Mouse (Mus musculus) bone marrow, adult 2 months (tissue): ENCODE measurements around the gene Slit3. TPM values are rescaled to one million over a fixed set of nuclear protein-coding genes. Genes with fewer than 3 reads are reported as not detected.

ENCODE experiments used
- H3K27ac ChIP-seq: fragments of 200-500 bp; 2 replicates; pipeline ENCODE4 v1.5.1; 2012; ENCODE audit warnings: low read depth, mild to moderate bottlenecking, control low read depth, inconsistent platforms, low read length; ENCODE audit not compliant: control insufficient read depth, poor library complexity, insufficient read depth
- H3K4me1 ChIP-seq: fragments of 200-500 bp; 2 replicates; pipeline ENCODE4 v1.6.1; 2011; ENCODE audit warnings: low read length; ENCODE audit not compliant: control insufficient read depth, insufficient read depth
- H3K4me3 ChIP-seq: fragments of 200-500 bp; replicated peaks from 2 replicates; pipeline ENCODE3; 2011; ENCODE audit warnings: mild to moderate bottlenecking, low read depth, low read length, control low read depth; ENCODE audit not compliant: control insufficient read depth
- CTCF ChIP-seq: fragments of 200-500 bp; IDR thresholded peaks from 2 replicates; pipeline ENCODE4 v1.5.1; 2011; ENCODE audit warnings: low read length, control low read depth; ENCODE audit not compliant: control insufficient read depth, insufficient read depth
- POLR2A ChIP-seq: fragments of 200-500 bp; IDR thresholded peaks from 2 replicates; pipeline ENCODE4 v1.6.1; 2011; ENCODE audit warnings: low read depth, mild to moderate bottlenecking, control low read depth, low read length, borderline replicate concordance; ENCODE audit not compliant: control insufficient read depth
- WGBS: fragments of 180-500 bp; shearing (Covaris S2); methylation state at CpG from one replicate; pipeline ENCODE4 v1.1.7; 2018; 5-methylcytosine and 5-hydroxymethylcytosine counted together
- polyA plus RNA-seq: library from polyadenylated mRNA; stranded (reverse); fragments of >200 nt; gene quantifications from 2 replicates; pipeline ENCODE4 v1.2.4, GENCODE M21; 2011; ENCODE audit warnings: low replicate concordance; ENCODE audit not compliant: missing spikeins, insufficient read depth, insufficient read length

Slit3 gene
- polyA plus RNA-seq, 1 experiment: 2.0 TPM

DNA sequence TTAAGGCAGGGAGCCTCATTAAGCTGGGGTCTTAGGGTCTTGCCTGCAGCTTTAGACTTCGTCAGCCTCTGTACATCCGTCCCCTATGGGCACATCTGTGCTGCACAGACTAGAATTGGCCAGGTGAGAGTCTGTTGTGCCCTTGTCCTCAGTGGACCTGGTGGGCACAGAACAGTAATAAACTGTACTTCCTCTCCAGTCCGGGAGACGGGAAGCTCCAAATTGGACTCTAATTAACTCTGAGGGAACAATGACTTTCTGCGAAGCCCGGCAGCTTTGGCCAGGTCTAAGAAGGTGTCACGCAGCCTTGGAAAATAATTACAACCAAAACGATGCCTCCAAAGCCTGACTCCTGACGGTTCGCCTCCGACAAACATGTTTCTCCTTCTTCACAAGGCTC, 155.0 kb downstream of the Slit3 start:
- Histone ChIP-seq H3K4me3 (no peak overlapping the region), H3K27ac (no peak overlapping the region), H3K4me1 (no peaks in the 10 kb centered on the region)
- WGBS: 73% methylated on average over 11 of the region's 11 CpGs
- TF ChIP-seq CTCF: no peak
- no peak for TF ChIP-seq POLR2A

DNA sequence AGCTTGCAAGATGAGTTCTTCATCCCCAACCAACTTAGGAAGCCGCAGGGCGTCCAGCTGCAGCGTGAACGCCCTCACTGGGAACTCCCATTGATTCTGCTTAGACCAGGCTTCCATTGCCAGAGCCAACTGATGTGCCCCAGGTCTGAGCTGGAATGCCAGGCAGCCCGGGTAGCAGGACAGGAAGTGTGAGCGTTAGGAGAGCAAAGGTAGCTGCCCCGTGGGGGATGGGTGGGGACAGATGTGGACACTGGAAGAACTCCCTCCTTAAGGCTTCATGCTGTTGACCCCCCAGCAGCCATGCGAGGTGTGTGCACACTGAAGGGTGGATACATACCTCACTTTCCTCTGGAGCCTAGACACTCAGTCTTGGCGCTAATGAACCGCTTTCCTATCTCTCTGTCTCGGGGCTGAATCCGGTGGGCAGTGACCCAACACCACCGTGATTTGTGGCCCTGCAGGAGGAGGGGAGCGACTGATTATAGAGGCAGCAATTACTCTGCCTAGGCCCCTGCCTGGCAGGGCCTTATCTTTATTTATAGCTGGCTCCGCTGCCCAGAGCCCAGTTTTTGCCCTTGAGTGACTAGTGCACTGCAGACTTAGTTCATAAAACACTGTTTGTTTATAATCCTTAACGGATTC, 157.2 kb downstream of the Slit3 start:
- TF ChIP-seq CTCF (no peak), POLR2A (no peak)
- Histone ChIP-seq H3K4me3 (no peak overlapping the region), H3K4me1 (no peaks in the 10 kb centered on the region), H3K27ac (no peak overlapping the region)
- 72% methylated on average over 16 of the region's 16 CpGs for WGBS

DNA sequence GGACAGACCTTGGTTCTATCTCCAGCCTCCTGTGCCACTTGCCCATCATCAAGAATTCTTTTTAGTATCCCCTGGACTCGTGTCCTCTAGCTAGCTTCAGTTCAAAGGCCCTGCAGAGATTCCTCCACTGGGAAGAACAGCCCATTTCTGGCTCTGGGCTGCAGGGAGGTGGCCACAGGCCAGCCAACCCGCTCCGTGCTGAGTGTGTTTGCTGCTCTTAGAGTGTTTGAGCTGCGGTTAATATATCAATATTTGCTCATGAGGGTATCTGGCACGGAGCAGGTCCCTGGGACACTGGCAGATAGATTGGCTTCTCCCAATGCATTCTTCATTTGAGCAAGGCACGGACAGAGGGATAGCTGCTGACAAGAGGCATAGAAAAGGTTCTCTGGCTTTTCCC, 159.8 kb downstream of the Slit3 start:
- TF ChIP-seq CTCF (no peak), POLR2A (no peak)
- 68% methylated on average over 6 of the region's 6 CpGs for WGBS

DNA sequence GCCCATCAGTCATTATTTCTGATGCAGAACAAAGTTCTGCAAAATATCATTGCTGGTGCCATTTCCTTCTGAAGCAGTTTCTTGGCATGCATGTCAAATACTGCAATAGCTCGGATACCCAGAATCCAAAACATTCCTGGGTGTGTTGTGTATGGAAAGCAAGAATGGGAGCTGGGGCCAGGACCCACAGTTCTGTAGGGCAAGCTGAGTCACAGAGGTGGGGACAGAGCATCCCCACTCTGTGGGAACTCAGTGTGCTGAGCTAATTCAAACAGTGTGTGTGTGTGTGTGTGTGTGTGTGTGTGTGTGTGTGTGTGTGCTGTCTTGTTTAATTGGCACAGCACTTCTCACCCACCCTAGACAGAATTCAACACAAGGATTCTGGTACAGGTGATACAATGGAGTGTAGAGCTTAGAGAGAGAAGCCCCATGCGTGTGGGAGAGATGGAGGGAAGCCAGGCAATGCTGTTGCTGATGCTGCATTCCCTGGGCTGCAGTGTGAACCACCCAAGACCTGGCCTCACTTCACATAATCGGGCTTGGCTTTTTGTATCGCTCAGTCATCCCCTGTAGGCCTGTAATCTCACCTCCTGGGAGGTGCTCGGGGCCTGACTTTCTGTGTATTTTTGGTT, 161.1 kb downstream of the Slit3 start:
- TF ChIP-seq POLR2A (no peak), CTCF (no peak)
- no peaks in the 10 kb centered on the region for H3K4me1 ChIP-seq
- 70% methylated on average over 5 of the region's 5 CpGs for WGBS
- H3K27ac ChIP-seq: no peak overlapping the region
- H3K4me3 ChIP-seq: no peak overlapping the region

More for the DNA sequence above, 159.8 kb downstream of the Slit3 start:
- H3K27ac ChIP-seq: no peak overlapping the region
- no peaks in the 10 kb centered on the region for H3K4me1 ChIP-seq
- no peak overlapping the region for H3K4me3 ChIP-seq

DNA sequence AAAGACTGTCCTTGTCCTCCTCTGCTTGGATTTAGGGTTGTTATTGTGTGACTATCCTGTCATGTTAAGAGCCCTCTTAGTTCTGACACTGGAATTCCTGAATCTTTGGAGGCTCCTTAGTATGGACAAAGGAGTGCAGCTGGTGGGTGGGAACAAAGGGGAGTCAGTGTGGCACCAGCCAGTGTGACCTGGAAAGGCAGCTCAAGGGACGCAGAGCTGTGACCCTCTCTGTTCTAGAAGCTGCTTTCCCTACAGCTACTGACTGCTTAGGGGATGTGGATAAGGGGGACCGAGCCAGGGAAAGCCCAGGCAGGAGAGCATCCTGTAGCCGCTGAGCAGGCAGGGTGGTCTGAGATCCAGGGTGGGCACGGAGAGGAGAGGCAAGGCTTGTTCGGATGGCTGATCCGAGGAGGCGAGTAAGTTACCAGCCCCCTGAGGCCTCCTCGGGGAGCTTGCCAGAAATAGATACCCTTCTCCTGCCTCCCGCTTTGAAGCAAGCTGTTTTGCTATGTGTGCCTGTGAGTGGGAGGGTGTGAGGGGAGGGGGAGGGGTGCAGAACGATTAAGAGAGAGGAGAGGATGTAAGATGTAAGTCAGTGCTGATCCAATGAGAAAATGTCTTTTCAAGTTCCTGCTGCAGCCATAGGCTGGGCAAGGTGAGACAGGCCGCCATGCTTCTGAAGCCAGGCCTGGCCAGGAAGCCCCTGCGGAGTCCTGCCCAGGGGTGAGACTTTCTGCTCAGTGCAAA, 162.0 kb downstream of the Slit3 start:
- 68% methylated on average over 12 of the region's 12 CpGs for WGBS
- no peaks in the 10 kb centered on the region for H3K4me1 ChIP-seq
- no peak overlapping the region for H3K4me3 ChIP-seq
- no peak overlapping the region for H3K27ac ChIP-seq
- no peak for TF ChIP-seq CTCF
- no peak for TF ChIP-seq POLR2A

DNA sequence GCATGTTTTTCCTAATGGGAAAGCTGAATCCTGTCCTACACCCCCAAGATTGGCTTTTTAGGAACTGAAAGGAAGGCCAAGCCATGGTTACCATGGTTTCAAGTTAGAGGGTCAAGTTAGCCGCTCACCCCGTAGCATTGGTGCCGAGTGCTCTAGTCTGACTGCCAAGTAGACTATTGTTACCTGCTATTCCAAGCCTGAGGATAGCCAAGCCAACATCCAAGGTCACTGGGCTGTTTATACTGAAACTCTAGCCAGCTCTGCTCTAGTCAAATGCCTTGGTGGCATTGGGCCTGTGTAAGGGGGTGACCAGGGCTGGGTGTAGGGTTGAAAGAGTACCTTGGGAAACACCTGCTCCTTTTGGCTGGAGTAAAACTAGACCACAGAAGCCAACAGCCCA, 162.7 kb downstream of the Slit3 start:
- TF ChIP-seq POLR2A (no peak), CTCF (no peak)
- H3K27ac ChIP-seq: no peak overlapping the region
- H3K4me3 ChIP-seq: no peak overlapping the region
- 91% methylated on average over 3 of the region's 3 CpGs for WGBS
- no peaks in the 10 kb centered on the region for H3K4me1 ChIP-seq

DNA sequence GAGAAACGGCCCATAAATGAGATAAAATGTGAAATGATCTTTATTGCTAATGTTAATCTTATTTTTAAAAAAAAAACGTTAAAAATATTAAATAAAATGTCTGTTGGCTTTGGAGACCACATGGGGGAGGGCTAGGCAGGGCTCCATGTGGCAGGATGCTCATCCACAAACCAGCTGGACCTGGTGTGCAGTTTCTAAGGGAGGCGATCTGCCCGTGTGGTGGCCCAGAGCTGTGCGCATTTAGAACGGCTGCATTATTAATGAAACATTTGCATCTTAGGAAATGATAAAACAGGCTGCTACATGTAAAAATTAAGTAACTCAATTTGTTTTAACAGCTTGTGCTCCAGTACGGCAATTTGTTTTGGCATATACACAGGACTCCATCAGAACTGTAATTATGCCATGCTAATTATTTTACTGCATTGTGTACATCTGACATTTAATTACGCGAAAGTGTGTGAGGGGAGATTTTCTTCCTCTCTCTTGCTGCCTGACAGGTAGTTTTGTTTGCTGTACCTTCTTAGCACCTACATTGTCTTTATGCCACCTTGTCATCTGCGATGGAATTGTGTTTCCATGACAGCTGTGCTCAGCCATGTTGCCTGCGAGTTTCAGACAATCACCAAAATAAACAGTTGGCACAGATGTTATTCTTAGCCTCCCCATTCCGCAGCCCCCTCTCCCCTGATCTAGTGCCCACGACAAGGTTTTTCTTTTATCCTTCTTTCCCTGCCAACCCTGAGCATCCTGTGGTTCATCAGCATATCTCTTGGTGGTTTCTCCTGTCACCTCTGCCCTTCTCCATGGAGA, 165.8 kb downstream of the Slit3 start:
- 80% methylated on average over 13 of the region's 13 CpGs for WGBS
- TF ChIP-seq CTCF (no peak), POLR2A (no peak)
- Histone ChIP-seq H3K4me1 (no peaks in the 10 kb centered on the region), H3K27ac (no peak overlapping the region), H3K4me3 (no peak overlapping the region)

DNA sequence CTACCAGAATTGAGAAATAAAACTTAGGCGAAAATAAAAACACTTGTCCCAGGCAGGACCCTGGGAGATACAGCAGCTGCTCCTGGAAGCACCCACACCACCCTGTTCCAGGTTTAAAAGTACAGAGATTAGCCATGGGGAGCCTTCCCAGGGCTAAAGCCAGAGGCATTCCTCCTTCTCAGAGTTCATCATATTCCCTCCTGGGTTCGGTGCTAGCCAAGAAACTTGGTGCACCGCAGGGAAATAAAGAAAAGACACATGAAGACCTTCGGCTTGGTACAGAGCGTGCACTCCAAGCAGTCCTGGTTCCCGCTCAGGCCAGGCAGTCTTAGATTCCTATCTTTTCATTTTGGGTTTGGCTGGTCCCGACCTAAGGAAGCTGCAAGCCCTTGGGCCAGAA, 167.0 kb downstream of the Slit3 start:
- Histone ChIP-seq H3K4me1 (no peaks in the 10 kb centered on the region), H3K4me3 (no peak overlapping the region), H3K27ac (no peak overlapping the region)
- no peak for TF ChIP-seq POLR2A
- no peak for TF ChIP-seq CTCF
- 86% methylated on average over 7 of the region's 7 CpGs for WGBS
